Mouse (Mus musculus) ovary, postnatal 36 days (tissue): Measurements from ENCODE around the gene Hoxa13.
A peak's percentile ranks its signal among the peaks of the same experiment; 100 is the strongest.

Experiments used
- DNase-seq: peaks from one replicate; pipeline ENCODE4 v3.0.0; 2022; ENCODE audit warnings: low spot score, mixed read lengths

Hoxa13 gene

DNA sequence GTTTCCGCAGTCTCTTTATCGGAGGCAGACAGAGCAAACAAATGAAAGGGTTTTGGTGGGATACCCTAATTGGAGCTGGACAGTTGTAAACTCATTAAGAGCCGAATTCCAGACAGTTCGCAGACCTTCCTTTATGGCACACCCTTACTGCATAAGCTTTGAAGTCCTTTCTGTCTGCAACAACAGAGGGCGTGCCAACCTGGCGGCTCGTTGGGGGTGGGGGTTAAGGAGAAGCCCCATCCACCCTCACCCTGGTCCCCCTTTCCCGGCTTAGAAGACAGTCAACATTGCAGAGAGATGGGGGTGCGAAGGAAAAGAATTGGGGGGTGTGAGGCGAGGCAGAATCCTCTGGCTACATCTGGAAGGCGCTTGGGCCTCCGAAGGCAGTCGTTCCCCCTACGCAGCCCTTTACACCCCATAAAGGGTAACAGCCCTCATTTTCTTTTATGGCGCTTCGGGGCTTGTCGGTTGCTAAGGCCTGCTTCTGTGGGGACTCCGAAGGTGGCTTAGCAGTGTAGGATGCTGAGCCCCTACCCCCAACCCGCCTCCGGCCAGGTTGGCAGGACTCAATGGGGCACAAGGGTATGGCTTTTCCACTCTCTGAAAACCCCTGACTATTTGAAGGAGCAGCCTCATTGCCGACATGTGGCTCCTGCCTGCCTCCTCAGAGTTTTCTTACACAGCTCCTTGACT is 38.5 kb downstream of the Hoxa13 start:
- DNase-seq = no peak

DNA sequence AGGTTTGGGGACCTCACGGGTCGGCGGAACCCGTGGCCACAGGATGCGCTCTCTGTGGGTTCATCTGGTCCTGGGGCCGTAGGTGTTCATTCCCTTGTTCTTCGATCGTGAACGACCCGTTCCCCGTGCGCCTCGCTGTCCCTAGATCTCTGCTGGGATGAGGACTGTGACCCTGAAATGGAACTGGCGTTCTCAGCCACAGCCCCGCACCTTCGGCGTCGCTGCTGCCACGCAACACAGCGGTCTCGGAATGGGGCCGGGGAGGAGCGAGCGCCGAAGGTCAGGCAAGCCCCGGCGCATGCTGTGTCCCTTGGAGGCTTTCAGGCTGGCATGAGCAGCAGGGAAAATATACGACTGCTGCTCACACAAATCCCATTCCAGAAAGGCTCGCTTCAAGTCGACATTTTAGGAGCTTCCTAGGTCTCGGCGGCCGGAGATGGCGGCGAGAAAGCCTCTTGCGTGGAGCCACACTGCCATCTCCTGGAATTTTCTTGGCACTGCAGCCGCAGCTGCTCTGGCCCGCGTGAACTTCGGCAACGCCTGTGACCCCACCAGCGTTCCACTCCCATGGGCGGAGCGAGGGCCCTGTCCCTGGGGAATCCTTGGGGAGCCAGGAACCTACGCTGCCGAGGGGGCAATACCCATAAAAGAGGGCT is 39.2 kb downstream of the Hoxa13 start, which contains the start of gene Hoxa7:
Hoxa7 (minus strand) TSS at position 518 of the 656 bp plus-strand sequence.
- DNase-seq = peak; percentile 83

DNA sequence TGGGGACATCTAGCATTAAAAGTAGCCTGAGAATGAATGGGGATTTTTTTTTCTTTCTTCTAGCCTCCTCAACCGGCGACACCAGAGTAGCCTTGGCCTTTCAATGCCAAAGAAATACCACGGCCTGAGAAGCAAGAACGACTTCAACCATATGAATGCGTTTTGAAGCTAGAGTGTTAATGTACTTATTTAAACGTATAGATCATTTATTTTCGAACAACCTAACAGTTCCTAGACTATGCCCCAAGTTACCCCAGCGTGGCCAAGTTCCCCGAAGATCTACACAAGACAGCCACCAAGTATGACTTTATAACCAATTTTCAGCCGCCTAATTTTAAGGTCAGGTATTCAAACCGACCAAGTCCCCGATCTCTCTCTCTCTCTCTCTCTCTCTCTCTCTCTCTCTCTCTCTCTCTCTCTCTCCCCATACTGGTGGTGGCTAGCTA is 39.8 kb downstream of the Hoxa13 start:
- no peak for DNase-seq

DNA sequence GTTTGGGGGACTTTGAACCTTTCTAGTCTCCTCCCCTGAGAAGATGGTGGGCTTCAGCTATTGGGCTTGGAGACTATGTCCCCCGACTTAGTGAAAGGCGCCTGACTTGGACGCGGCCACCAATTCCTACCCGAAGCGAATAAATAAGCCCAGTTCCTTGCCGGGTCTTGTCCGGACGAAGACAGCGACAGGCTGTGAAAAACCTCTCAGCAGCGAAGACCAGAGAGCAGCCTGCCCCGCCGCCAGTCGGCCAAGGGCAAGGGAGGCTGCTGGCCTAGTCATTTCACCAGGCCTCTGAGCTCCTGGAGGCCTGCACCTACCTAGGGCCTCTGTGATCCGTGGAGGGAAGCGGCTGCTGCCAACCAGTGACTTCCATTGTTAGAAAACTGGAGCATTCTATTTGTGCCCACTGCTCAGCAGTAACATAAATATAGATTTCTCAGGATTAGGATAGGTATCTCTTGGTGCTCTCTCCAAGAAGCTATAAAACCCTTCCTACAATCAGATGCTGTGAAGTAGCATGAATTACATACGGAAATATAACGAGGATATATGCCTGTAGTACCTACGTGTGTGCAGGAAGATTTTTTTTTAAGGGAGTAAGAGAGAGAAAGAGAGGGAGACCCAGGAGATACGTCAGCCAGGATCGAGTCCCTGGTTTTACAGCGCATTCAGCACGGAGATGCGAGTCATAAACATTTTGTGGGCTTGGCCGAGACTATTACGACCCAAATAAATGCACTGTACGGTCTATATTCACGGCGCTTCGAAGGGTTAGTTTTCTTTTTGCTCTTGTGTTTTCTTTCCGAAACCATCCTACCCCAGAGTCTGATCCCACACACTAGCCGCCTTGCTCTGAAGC is 40.4 kb downstream of the Hoxa13 start:
- peak; percentile 3 for DNase-seq

DNA sequence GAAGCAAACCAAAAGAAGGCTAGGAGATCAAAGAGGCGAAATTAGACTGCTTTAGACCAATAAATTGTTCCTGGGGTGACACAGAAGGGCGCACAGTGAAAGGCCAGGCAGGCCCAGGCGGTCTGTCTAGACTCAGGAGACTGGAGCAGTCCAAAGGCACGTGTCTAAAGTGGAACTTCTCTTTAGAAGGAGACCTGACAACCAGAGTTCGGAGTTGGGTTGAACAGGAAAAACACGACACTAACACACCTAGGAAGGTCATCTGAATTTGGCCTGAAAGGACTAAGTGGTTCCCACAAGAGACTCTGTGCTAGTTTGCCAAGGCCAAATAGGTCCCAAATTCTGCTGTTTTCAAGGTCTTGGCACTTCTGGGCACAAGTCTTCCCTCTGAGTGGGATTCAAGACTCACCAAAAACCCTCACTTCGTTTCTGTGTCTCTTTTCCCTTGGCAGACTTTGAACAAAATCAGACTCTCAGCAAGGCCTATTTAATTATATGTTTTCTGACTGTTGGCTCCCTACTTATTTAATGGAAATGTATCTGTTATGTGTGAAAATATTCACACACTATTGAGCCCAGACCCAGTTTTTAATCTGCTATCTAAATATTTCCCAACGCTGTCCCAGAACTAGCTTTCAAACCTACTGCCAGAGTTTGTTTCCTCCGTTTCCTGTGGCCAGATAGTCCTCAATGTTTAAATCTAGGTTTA is 41.3 kb downstream of the Hoxa13 start:
- no peak for DNase-seq

DNA sequence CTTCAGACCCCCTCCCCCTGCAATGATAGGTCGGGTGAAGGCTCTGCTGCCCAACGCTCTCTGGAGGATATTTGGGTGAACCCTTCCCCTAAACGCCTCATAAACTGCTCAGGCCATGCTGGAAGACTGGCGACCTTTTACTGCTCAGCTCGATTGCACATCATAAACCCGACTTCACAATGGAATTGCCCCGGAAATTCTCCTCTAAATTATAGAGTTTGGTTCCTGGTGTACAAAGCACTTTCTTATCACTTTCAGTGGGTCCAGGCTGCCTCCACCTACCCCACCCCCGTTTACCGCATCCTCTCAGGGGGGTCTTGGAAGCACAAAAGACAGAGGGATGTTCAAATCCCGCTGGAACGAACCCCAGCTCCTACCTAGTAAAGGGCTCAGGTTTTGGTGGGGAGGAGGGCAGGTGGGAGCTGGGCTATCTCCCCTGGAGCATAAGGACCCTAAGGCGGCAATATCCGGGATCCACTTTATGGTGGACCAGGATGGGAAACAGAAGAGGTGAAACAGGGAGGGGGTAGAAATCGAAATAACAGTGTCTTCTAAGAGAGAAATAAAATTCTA is 42.0 kb downstream of the Hoxa13 start:
- DNase-seq = no peak

DNA sequence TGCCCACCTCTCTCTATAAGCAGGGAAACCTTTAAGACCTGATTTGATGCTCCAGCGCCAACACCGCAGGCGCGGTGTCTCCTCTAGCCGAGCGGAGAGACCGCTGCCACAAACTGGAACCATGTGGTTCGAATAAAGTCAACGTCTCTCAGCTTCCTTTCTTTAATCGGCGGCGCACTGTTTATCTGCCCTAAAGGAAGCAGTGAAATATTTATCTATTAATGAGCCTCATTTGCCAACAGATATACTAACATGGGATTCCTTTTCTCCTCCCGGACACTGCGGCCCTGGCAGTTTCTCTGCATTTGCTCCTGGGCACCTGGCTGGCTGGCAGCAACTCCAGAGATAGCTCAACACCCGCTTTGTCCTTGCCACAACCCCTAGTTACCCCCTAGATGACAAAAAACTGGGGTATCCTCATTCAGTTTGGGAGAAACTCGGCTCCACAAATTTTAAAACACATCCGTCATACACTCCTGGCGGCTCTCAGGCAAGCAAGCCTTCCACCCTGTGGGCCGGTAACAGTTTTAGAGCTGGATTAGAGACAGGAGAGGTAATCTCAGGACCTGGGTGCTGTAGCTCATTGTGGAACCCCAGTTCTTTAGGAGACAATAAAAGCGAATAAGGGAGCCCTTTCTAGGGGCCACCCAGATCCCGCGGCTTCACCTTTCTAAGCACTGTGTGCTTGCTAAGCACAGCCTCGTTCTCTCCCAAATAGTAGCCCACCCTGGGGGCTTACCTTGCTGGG is 42.6 kb downstream of the Hoxa13 start:
- no peak for DNase-seq

DNA sequence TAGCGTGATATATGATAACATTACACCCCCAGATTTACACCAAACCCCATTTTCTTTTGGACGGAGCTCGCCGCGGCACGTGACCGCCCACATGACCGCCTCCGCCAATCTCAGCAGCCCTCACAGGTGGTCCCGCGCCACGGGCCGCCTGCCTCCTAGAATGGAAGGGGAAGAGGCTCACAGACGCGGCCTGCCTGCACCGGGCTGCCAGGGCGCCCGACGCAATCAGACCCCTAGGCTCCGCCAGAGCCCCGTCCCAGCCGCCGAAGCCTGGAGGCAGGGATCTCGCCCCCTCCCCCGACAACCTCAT is 43.3 kb downstream of the Hoxa13 start:
- DNase-seq = peak; percentile 62

DNA sequence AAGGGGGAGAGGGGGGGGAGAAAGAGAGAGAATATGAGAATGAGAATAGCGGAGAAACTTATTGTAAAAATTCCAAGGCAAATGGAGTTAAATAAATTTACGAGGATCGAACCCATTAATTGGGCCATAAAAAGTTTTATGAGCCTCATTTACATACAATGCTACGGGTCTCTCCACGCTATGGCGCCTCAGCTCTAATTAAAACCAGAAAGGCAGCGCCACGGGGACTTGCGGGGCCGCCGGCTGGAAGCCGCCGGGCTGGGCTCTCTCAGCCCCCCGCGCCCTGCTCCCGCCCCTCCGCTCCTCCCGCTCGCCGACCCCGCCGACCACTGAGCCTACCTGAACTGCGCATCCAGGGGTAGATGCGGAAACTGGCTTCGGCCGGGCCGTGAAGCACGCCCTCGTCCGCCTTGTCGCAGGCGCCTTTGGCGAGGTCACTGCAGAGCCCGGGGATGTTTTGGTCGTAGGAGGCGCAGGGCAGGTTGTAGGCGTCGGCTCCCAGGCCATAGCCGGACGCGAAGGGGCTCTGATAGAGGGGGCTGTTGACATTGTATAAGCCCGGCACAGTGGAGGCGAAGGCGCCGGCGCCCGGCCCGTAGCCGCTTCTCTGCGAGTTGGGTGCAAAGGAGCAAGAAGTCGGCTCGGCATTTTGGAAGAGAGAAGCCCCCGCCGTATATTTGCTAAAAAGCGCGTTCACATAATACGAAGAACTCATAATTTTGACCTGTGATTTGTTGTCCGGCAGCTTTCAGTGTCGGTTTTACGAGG is 43.8 kb downstream of the Hoxa13 start:
- DNase-seq = peak; percentile 14

DNA sequence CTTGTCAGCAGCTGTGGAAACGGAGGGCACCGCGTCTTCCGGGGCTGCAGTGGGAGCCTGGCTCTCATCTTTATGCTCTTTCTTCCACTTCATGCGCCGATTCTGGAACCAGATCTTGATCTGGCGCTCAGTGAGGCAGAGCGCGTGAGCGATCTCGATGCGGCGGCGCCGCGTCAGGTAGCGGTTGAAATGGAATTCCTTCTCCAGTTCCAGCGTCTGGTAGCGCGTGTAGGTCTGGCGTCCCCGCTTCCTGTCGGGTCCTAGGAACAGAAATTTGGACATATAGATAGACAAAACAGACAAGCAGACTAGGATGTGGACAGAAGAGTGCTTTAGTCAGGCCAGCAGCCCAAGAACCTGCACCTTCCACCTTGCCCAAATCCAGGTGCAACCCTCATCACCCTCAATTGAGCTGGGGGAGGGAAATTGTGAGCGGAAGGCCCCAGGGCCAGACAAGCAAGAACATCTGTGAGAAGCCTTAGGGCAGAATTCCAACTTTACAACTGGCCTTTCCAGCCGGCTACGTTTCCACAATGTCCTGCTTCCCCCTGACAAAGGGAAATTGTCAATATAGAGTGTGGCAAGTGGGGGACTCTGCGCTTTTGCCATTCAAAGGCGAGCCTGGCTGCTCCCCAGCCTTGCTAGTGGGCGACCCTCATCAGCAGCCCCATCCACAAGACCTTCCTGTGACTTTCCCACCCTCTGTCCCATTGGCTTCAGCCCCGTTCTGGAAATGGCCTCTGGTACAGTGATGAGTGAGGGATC is 44.7 kb downstream of the Hoxa13 start:
- no peak for DNase-seq

DNA sequence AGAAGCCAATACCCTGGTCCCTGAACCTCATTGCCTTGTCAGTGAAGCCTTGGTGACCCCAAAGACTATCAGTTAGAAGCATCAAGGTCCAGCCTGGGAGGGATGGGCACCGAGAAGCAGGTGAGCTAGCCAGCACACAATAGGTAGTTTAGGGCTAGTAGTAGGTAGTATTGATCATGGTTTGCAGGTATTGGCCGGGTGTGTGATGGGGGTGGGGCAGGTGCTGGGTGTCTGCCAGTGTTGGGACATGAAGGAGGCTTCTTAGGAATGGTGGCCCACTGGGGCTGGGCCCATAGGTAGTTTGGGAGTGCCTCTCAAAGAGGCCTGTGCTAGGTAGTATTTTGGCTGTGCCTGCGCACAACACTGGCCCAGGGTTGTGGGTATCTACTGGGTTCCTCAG is 45.6 kb downstream of the Hoxa13 start:
- DNase-seq = no peak

DNA sequence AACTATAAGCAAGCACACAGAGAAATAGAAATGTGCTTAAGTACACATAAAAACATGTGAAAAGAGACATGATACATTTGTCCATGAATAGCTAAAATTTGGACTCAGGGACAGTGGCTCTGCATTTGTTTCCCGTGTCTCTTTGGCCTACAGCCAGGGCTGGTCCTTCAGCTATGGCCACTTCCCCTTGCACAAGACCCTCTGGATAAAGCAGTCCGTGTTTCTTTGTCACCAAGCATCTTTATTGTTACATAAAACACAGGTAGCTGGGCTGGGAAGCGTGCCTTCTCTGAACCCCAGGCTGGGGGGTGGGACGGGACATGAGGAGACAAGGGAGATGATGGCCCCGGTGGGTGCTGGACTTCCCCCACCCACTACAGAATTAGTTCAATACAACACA is 46.4 kb downstream of the Hoxa13 start:
- DNase-seq = no peak

DNA sequence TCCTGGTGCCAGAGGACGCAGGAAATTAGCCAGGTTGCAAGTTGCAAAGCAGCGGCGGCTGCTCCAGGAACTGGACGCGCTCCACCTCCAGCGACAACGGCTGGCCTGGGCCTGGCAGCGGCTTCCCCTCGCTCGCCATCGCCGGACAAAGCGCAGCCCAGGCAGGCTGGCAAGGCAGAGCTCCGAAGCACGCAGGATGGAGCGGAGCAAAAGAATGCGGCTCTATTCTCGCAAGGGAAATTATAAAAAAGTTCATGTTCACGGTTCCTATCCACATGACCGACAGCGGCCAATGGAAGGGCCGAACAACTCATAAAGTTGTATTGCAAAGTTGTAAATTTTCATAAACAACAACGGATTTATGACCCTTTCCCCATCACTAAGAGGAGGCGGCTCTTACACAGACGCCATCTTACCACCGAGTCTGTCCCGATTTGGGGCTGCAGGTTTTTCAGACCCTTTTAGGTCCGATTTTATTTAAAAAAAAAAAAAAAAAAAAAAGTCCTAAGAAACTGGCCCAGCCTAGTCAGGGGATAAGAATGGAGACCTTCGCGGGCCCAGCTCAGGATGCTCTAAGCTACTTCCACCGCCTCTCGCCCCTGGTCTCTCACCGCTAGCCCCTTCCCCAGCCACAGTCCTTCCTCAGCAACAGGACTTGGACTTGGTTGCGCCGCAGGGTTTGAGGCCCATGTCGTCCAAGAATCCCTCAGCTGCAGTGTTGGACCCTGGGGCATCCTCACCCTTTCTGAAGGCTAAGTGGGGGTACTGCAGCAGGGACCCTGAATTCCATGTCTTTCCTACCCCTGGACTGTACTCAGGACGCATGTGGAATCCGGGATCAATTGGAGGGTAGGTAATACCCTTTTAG is 47.3 kb downstream of the Hoxa13 start, which contains the start of the genes Hoxa3 and Gm28308:
Hoxa3 (minus strand) TSS at position 218 of the 868 bp plus-strand sequence.
Gm28308 (minus strand) TSS at position 221 of the 868 bp plus-strand sequence.
- DNase-seq = peak; percentile 37

DNA sequence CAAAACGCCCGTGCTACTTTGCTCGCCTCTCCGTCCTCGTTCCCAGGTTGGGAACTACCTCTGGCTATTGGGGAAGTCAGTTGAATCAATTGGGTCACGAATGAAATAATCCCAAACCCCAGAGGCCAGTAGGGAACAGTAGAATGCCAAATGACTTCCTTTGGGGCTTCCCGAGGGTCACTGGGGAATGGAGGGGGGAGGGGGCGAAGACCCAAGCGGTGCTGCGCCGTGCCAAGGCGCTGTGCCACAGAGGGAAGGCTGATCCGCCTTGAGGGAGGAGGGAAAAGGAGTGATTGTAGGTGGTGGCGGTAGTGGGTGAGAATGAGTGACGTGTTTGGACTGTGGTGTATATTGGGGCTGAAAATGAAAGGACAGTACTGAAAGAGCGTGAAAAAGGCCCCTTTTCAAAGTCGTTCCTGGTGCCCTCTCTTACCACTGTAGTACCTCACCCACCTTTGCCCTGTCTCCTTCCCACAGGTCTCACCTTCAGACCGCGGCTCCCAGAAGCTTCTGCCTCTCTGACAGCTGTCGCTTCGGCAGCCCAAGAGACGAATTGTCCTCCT is 48.0 kb downstream of the Hoxa13 start:
- no peak for DNase-seq

DNA sequence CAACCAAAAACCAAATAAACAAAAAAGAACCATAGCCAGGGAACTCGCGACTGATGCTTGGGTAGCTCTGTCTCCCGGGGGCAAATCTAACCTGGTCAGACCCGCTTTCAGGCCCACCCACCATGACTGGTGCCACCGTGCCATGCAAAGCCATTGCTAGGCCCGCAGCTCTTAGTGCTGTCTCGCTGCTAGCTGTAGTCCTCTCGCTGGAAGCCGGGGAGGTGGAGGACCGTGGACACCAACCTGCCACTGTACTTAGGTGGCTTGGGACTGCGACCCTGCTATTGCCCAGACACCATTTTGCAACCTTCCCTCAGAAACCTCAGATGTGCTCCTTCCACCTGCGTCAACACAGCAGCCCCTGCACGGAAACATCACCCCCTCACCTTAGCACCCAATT is 48.7 kb downstream of the Hoxa13 start:
- DNase-seq = no peak

DNA sequence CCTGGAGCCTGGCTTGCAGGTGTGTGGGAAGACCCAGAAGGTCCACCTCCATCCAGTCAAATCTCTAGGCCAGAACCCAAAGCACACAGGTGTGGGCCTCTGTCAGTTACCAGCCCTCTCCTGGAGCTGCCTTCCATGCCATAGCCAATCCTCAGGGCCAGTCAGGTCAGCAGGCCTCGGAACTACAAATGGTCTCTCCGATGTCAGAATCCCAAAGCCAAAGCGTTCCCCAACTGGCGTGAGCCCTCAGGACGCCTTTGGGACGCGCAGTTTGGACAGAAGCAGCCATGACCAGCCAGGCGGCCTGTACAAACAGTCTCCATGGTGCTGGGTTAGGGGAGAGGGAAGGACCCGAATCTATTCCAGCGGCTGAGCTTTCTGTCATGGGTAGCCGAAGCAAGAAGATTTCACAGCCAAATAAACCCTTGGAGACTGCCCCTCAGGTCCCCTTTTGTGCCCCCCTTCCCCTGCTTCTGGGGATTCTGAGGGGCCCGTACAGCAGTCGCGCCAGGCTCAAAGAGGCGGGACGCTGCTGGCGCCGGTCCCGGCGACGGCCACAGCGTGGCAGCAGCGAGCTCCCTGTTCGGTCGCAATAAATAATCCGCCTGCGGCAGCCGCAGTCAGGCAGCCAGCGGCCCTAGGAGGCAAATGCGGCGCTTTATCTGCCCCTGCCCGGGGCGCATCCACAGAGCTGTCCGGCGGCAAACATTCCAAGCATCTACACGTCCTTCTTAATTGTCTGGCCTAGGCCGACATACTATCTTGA is 49.3 kb downstream of the Hoxa13 start:
- DNase-seq = peak; percentile 76

DNA sequence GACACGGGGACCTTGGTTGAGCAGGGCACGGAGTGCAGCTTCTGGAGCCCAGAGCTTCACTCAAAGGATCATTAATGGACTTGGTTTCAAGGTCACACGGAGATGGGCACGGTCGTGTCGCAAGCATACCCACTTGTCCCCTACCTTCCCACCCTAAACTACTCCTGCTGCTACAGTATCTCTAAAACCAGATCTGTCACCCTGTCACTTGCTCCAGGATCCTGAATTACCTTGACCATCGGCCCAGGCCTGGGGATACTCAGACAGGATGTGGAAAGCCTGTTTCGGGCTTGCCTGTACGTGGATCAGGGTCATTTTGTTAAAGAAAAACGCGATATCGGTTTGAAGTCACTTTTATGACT is 51.0 kb downstream of the Hoxa13 start:
- no peak for DNase-seq
